Mouse (Mus musculus): Measurements from ENCODE around the gene Gm42791.

DNA sequence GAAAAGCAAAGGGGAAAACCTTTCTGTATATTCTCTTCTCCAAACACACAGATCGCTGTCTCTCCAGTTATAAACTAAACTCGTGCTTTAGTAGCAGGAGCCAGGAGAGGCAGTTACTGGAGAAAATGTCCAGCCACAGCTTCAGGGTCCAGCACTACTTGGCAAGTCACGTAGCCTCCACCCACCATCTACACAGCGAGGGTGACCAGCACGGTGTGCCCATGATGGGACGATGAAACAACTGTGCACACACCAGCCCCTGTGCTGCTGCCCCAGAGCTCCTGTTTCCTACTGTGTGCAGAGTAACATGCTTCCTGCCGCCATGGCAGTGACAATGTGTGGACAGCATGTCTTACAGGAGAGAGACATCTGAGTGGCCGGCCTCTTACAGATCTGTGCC is 121.8 kb downstream of the Gm42791 start:
- TF ChIP-seq EP300 (IDR thresholded peaks at IDR 0.05; ENCODE audit: low read depth): no peak
- no peak for TF ChIP-seq CTCF (IDR thresholded peaks at IDR 0.05; ENCODE audit: low read depth)
